Mouse (Mus musculus): ENCODE measurements at regions not wholly inside any gene's neighbourhood (a gene's known extent, or its start where the extent isn't known, plus 50 kb on each side); places are given as distances from the start of the nearest gene placed in this dataset.
"Not testable (repeated sequence)": the region's sequence is repeated elsewhere in the genome, so short reads cannot be mapped to it uniquely, and the experiment has no call there.

DNA sequence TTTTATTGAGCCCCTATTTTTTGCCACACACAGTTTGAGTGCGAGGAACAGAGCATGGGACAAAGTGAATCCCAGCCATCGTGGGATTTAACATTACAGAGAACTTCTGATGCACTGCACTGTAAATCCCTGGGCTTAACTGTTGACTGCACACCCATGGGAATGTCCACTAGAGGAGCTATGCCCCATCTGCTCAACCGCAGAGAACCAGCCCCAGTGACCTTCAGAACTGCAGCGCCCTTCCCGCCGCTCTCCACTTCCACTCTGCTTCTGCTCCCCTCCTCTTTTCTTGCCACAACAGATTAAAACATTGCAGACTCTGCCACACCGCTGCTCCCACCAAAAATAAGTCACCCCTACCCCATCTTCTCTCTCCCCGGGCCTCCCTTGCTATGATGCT lies 283.3 kb upstream of the Ercc4 start:
- TF ChIP-seq CTCF (IDR thresholded peaks at IDR 0.05; ENCODE audit: extremely low read depth, insufficient read depth, insufficient read length, insufficient replicate concordance), result no peak
- TF ChIP-seq POLR2A (IDR thresholded peaks at IDR 0.05; ENCODE audit: low read depth, low read length), result no peak
- no peaks in the 10 kb centered on the region for H3K4me1 ChIP-seq (ENCODE audit: control insufficient read depth, insufficient read depth, insufficient read length)
- DNase-seq (ENCODE audit: low read depth in 1 of 2, low spot score in 2 of 2), result no peak
- no peak overlapping the region for H3K4me3 ChIP-seq (ENCODE audit: extremely low read depth, insufficient read depth, insufficient read length)
- no peaks in the 10 kb centered on the region for H3K36me3 ChIP-seq (ENCODE audit: control insufficient read depth, insufficient read depth, low read length)
- H3K27me3 ChIP-seq (ENCODE audit: control insufficient read depth, insufficient read depth, low read length), result no peaks in the 10 kb centered on the region
- no peak overlapping the region for H3K27ac ChIP-seq (ENCODE audit: insufficient read depth, low read length)
- 59% methylated on average over 8 of the region's 8 CpGs for WGBS

DNA sequence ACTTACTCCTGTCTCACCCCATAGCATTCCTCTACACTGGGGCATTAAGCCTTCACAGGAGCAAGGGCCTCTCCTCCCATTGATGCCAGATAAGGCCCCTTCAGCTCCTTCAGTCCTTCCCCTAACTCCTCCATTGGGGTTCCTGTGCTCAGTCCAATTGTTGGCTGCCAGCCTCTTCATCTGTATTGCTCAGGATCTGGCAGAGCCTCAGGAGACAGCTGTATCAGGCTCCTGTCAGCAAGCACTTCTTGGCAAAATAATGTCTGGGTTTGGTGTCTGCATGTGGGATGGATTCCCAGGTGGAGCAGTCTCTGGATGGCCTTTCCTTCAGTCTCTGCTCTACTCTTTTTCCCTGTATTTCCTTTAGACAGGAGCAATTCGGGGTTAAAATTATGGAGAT lies 278.2 kb upstream of the Ercc4 start:
- not testable (repeated sequence) for H3K36me3 ChIP-seq (ENCODE audit: control insufficient read depth, insufficient read depth, low read length); DNase-seq (ENCODE audit: low read depth in 1 of 2, low spot score in 2 of 2); H3K27ac ChIP-seq (ENCODE audit: insufficient read depth, low read length); H3K4me1 ChIP-seq (ENCODE audit: control insufficient read depth, insufficient read depth, insufficient read length); H3K4me3 ChIP-seq (ENCODE audit: extremely low read depth, insufficient read depth, insufficient read length); H3K27me3 ChIP-seq (ENCODE audit: control insufficient read depth, insufficient read depth, low read length)
- WGBS, result 50% methylated on average over 1 of the region's 1 CpGs

- Histone ChIP-seq H3K4me3 (ENCODE audit: extremely low read depth, insufficient read depth, insufficient read length) (no peak overlapping the region), H3K27me3 (ENCODE audit: control insufficient read depth, insufficient read depth, low read length) (no peaks in the 10 kb centered on the region), H3K4me1 (ENCODE audit: control insufficient read depth, insufficient read depth, insufficient read length) (no peaks in the 10 kb centered on the region), H3K36me3 (ENCODE audit: control insufficient read depth, insufficient read depth, low read length) (no peaks in the 10 kb centered on the region), H3K27ac (ENCODE audit: insufficient read depth, low read length) (no peak overlapping the region)
- no peak for DNase-seq (ENCODE audit: low read depth in 1 of 2, low spot score in 2 of 2)
- WGBS, result 95% methylated on average over 1 of the region's 1 CpGs
- TF ChIP-seq CTCF (IDR thresholded peaks at IDR 0.05; ENCODE audit: extremely low read depth, insufficient read depth, insufficient read length, insufficient replicate concordance) (no peak), POLR2A (IDR thresholded peaks at IDR 0.05; ENCODE audit: low read depth, low read length) (no peak)
Observed at GRCm38 (mm10) chr16:12856356-12856755, 253.1 kb upstream of the Ercc4 start.

DNA sequence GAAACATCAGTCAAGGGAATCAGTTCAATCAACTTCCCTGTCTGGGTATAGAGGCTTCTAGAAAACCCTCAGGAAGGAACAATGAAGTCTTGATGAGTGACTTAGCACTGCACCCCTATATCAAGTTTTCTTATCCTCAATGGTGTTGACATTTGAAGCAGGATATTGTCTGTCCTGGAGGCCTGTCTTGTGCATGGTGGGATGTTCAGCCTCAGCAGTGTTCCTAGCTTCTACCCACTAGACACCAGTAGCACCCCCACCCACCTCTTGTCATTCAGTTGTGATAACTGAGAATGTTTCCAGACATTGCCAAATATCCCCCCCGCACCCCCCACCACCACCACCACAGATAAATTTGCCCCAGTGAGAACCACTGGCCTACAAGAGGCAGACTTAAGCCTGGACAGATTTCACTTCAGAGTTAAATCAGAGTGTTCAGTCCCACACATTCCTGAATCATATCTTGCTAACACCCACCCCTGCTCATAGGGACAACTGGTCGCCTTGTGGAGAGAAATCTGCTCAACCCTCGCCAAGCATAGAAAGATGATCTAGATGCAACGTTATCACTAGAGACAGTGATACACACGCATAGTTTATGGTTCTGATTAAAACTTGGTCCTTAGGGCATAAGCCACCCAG lies 249.6 kb upstream of the Ercc4 start:
- WGBS, result 91% methylated on average over 5 of the region's 5 CpGs
- Histone ChIP-seq H3K27ac (ENCODE audit: insufficient read depth, low read length) (no peak overlapping the region), H3K4me1 (ENCODE audit: control insufficient read depth, insufficient read depth, insufficient read length) (no peaks in the 10 kb centered on the region), H3K27me3 (ENCODE audit: control insufficient read depth, insufficient read depth, low read length) (no peaks in the 10 kb centered on the region), H3K4me3 (ENCODE audit: extremely low read depth, insufficient read depth, insufficient read length) (no peak overlapping the region), H3K36me3 (ENCODE audit: control insufficient read depth, insufficient read depth, low read length) (no peaks in the 10 kb centered on the region)
- DNase-seq (ENCODE audit: low read depth in 1 of 2, low spot score in 2 of 2), result no peak
- TF ChIP-seq POLR2A (IDR thresholded peaks at IDR 0.05; ENCODE audit: low read depth, low read length), result no peak
- TF ChIP-seq CTCF (IDR thresholded peaks at IDR 0.05; ENCODE audit: extremely low read depth, insufficient read depth, insufficient read length, insufficient replicate concordance), result no peak

GRCm38 (mm10) chr16:12862561-12862960 lies 246.9 kb upstream of the Ercc4 start:
- no peak for TF ChIP-seq CTCF (IDR thresholded peaks at IDR 0.05; ENCODE audit: extremely low read depth, insufficient read depth, insufficient read length, insufficient replicate concordance)
- TF ChIP-seq POLR2A (IDR thresholded peaks at IDR 0.05; ENCODE audit: low read depth, low read length), result no peak
- H3K36me3 ChIP-seq (ENCODE audit: control insufficient read depth, insufficient read depth, low read length), result no peaks in the 10 kb centered on the region
- no peak for DNase-seq (ENCODE audit: low read depth in 1 of 2, low spot score in 2 of 2)
- no peak overlapping the region for H3K4me3 ChIP-seq (ENCODE audit: extremely low read depth, insufficient read depth, insufficient read length)
- no peaks in the 10 kb centered on the region for H3K4me1 ChIP-seq (ENCODE audit: control insufficient read depth, insufficient read depth, insufficient read length)
- H3K27me3 ChIP-seq (ENCODE audit: control insufficient read depth, insufficient read depth, low read length), result no peaks in the 10 kb centered on the region
- WGBS, result 85% methylated on average over 5 of the region's 5 CpGs
- no peak overlapping the region for H3K27ac ChIP-seq (ENCODE audit: insufficient read depth, low read length)

- not testable (repeated sequence) for H3K4me3 ChIP-seq (ENCODE audit: extremely low read depth, insufficient read depth, insufficient read length); H3K36me3 ChIP-seq (ENCODE audit: control insufficient read depth, insufficient read depth, low read length); DNase-seq (ENCODE audit: low read depth in 1 of 2, low spot score in 2 of 2); H3K27ac ChIP-seq (ENCODE audit: insufficient read depth, low read length); H3K4me1 ChIP-seq (ENCODE audit: control insufficient read depth, insufficient read depth, insufficient read length); H3K27me3 ChIP-seq (ENCODE audit: control insufficient read depth, insufficient read depth, low read length)
- WGBS, result 86% methylated on average over 5 of the region's 5 CpGs
Observed at GRCm38 (mm10) chr16:12878326-12878725, 231.2 kb upstream of the Ercc4 start.

DNA sequence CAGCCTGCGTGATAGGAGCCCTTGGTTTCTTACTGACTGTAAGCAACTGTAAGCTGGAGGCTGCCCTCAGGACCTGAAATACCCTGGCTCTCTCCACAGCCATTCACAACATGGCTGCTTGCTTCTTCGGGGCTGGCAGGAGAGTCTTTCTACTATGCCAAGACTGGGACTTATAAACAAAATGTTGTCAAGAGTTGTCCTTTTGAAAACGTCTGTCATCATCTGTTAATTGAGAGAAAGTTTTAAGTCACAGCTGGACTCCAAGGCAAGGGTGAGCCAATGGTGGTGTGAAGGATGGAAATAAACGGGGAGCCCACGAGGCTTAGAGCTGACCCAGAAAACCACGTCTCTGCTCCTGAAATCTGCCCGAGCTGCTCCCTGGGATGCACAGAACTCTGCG lies 229.5 kb upstream of the Ercc4 start:
- TF ChIP-seq POLR2A (IDR thresholded peaks at IDR 0.05; ENCODE audit: low read depth, low read length) (no peak), CTCF (IDR thresholded peaks at IDR 0.05; ENCODE audit: extremely low read depth, insufficient read depth, insufficient read length, insufficient replicate concordance) (no peak)
- Histone ChIP-seq H3K27me3 (ENCODE audit: control insufficient read depth, insufficient read depth, low read length) (no peaks in the 10 kb centered on the region), H3K27ac (ENCODE audit: insufficient read depth, low read length) (no peak overlapping the region), H3K4me1 (ENCODE audit: control insufficient read depth, insufficient read depth, insufficient read length) (no peaks in the 10 kb centered on the region; the same call in 1 of the 2 replicates), H3K4me3 (ENCODE audit: extremely low read depth, insufficient read depth, insufficient read length) (no peak overlapping the region), H3K36me3 (ENCODE audit: control insufficient read depth, insufficient read depth, low read length) (no peaks in the 10 kb centered on the region)
- WGBS, result 83% methylated on average over 8 of the region's 8 CpGs
- DNase-seq (ENCODE audit: low read depth in 1 of 2, low spot score in 2 of 2), result no peak
